12 mouse cellular contexts compared by ENCODE assay signal in genomic region chr9:47942761-47943583, GRCm38 (mm10).
DNase-seq lines count a peak whose midpoint lies in the region; ATAC-seq lines count a peak whose summit lies in the region.
"Had no signal": no experiment of that assay in that cellular context is flagged by ENCODE, and none has a peak within 500 bp of the region (broad histone marks: within the 10 kb centered on the region; RNA-seq: fewer than 3 reads in every experiment).

No protein-coding gene starts in this region.

- peaks cover under 1% of the 10 kb centered on the region; the same call in 1 of the 2 replicates for H3K4me1 ChIP-seq in heart, embryonic 10.5 days
- H3K4me1 ChIP-seq in liver, embryonic 11.5 days (replicated peaks; ENCODE audit: control insufficient read depth, insufficient read depth, low read length), result no peaks in the 10 kb centered on the region

- no peak overlapping the region for H3K9ac ChIP-seq in liver, embryonic 11.5 days (ENCODE audit: low read depth, low read length)
- H3K9ac ChIP-seq: limb, embryonic 13.5 days had no signal

- H3K9me3 ChIP-seq in heart, embryonic 10.5 days, result no peaks in the 10 kb centered on the region
- no peaks in the 10 kb centered on the region for H3K9me3 ChIP-seq in liver, embryonic 11.5 days (ENCODE audit: control insufficient read depth, low read length)
- H3K9me3 ChIP-seq: limb, embryonic 13.5 days had no signal

- no peaks in the 10 kb centered on the region for H3K36me3 ChIP-seq in heart, embryonic 10.5 days
- no peaks in the 10 kb centered on the region for H3K36me3 ChIP-seq in liver, embryonic 11.5 days (ENCODE audit: control insufficient read depth, insufficient read depth, low read length)
- H3K36me3 ChIP-seq: limb, embryonic 13.5 days had no signal

- no peak overlapping the region for H3K27ac ChIP-seq in heart, embryonic 10.5 days
- no peak overlapping the region for H3K27ac ChIP-seq in liver, embryonic 11.5 days (ENCODE audit: low read depth, low read length)
- H3K27ac ChIP-seq: limb, embryonic 13.5 days had no signal

- peak; percentile 29; the same call in 1 of the 2 replicates for ATAC-seq in megakaryocyte, adult 5-6 weeks (ENCODE audit: poor library complexity, severe bottlenecking)
- no peak for ATAC-seq in liver, embryonic 11.5 days (replicated peaks; ENCODE audit: low FRiP score)

- H3K27me3 ChIP-seq in heart, embryonic 10.5 days (ENCODE audit: insufficient read depth, poor library complexity, severe bottlenecking), result no peaks in the 10 kb centered on the region; the same call in 1 of the 2 replicates
- no peaks in the 10 kb centered on the region for H3K27me3 ChIP-seq in liver, embryonic 11.5 days (replicated peaks; ENCODE audit: control insufficient read depth, insufficient read depth, low read length)
- H3K27me3 ChIP-seq: limb, embryonic 13.5 days had no signal

- intact Hi-C loops in heart, postnatal 14 days (cut with DNase I), result no loop called here

- no peak overlapping the region for H3K4me3 ChIP-seq in heart, embryonic 10.5 days
- no peak overlapping the region for H3K4me3 ChIP-seq in liver, embryonic 11.5 days (ENCODE audit: low read depth, low read length)
- H3K4me3 ChIP-seq: limb, embryonic 13.5 days had no signal

- DNase-seq in heart, embryonic 10.5 days (ENCODE audit: low spot score), result peak; percentile 63
- no peak for DNase-seq in heart, postnatal 14 days
- DNase-seq in layer of hippocampus, adult 11-12 months (ENCODE audit: low spot score), result peak; percentile 61
- DNase-seq in right cerebral cortex, postnatal 4 days, result peak; percentile 55
- no peak for DNase-seq in liver, embryonic 11.5 days (ENCODE audit: low spot score)
- no peak for DNase-seq in spleen, adult 18-20 months
- no peak for DNase-seq in thymus, postnatal 4 days
- DNase-seq: cerebellum, adult 2 months; heart, postnatal 36 days; thymus, adult 18-20 months had no signal

- WGBS in heart, embryonic 10.5 days, result 63% methylated on average over 11 of the region's 11 CpGs
- 63% methylated on average over 11 of the region's 11 CpGs for WGBS in liver, embryonic 11.5 days

- H3K4me2 ChIP-seq in liver, embryonic 11.5 days, result no peak overlapping the region
- H3K4me2 ChIP-seq: limb, embryonic 13.5 days had no signal

Comparison
In these comparisons a context has a peak if more than half of its experiments do, and no peak if none do; other contexts are left out.
1. DNase-seq: peak in heart, embryonic 10.5 days (single experiment), layer of hippocampus, adult 11-12 months (single experiment) and right cerebral cortex, postnatal 4 days (single experiment); none in heart, postnatal 14 days (0 of 2), liver, embryonic 11.5 days (single experiment), spleen, adult 18-20 months (0 of 2) and thymus, postnatal 4 days (single experiment).